Mouse (Mus musculus) left cerebral cortex, adult 11 months (tissue): ENCODE results near the gene Slc9a8.

Experiments used
- DNase-seq: peaks from one replicate; pipeline ENCODE4 v3.0.0; 2022; ENCODE audit warnings: low spot score

Gene Slc9a8

DNA sequence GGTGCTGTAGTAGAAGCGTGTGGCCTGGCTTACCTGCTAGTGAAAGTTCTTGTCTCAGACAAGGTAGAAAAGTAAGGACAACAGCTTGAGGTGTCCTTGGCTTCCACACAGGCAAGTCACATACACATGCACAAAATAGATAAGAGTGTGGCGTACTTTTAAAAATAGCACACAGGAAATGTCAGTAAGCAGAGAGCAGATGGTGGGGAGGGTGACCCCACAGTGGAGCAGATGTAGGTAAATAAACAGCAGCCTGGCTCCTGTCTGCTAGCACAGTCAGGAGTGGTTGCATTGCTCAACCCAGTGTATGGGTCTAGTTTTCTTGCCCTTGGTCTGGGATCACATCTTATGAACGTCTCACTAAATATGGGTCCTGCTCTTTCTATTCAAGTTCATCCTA is 89.0 kb downstream of the Slc9a8 start:
- no peak for DNase-seq

DNA sequence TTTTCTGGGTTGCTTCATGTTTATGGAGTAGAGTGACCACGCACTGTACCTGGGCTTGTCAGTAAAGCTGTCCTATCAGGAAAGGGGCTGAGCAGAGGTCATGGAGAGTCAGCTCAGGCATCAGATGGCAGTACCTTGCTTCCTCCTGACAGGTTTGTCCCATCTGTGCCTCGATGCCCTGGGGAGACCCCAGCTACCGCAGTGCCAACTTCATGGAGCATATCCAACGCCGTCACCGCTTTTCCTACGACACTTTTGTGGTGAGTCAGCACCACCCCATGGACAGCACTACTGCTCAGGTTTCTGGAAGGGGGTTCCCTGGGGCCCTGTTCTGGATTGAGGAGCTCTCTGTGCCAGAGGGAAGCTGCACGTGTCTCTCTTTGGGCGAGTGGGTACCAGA is 90.9 kb downstream of the Slc9a8 start:
- DNase-seq, result no peak

- no peak for DNase-seq
Measured at GRCm38 (mm10) chr2:167512970-167513369, 91.5 kb downstream of the Slc9a8 start.

DNA sequence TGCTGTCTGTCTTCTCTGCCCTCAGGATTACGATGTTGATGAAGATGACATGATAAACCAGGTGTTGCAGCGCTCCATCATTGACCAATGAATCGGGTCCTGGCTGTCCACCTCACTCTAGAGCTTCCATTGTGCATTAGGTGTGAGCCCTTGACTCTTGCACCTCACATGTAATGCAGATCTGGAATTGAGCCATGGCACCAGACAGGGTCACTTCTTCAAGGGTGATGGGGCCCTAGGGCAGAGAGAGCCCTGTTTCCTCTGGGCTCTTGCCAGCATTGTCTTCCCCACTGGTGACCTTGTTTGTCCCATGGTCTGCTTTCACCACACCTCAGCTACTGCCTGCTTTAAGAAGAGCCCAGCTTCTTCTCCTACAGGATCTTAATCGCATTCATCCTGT is 93.1 kb downstream of the Slc9a8 start:
- DNase-seq, result no peak

DNA sequence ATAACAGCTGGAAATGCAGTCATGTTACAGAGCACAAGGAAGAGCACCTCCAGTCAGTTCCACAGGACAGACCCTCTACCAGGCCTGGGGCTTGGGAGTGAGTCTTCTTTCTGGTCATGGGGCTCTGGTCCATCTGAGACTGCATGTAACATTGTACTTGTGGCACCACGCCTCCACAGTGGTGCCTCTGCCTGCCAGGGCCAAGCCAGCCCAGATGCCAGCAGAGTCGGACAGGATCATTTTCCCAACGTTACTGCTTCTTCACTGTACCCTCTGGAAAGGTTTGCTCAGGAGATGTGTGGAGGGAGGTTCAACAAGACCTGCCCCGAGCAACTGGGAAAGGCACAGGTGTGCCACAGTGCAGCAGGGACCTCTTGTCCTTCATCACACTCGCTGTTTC is 94.2 kb downstream of the Slc9a8 start:
- no peak for DNase-seq

DNA sequence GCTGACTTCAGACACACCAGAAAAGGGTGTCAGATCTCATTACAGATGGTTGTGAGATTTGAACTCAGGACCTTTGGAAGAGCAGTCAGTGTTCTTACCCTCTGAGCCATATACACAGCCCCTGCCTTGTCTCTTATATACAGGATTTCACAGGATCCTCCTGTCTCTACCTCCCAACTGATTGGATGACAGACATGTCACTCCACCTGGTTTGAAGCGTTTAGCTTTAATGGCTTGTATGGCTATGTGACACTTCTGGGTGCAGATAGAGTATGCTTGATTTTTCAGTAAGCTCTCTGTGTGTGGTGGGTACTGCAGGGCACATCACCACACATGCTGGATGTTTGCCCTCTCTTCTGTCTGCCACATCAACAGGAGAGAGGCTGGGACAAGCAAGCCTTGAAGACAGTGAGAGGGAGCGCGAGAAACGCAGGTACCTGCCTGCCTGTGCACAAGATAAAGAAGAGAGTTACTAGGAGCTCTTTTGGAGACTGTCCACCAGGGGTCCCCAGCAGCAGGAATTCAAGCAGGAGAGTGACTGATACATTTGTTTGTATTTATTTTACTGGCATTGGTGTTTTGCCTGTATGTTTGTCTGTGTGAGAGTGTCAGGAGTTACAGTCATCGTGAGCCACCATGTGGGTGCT is 98.2 kb downstream of the Slc9a8 start:
- DNase-seq, result no peak
